Comparison of ENCODE assay signal across 9 mouse cellular contexts in genomic region chr8:116480894-116481293, GRCm38 (mm10). TPM values are rescaled to one million over a fixed set of nuclear protein-coding genes. Genes with fewer than 3 reads are reported as not detected.
DNase-seq lines count a peak whose midpoint lies in the region; ATAC-seq and TF ChIP-seq lines count a peak whose summit lies in the region.
"Had no signal": no experiment of that assay in that cellular context is flagged by ENCODE, and none has a peak within 500 bp of the region (broad histone marks: within the 10 kb centered on the region; RNA-seq: fewer than 3 reads in every experiment).

No protein-coding gene starts in this region.

- H3K4me3 ChIP-seq in spleen, adult 2 months (ENCODE audit: extremely low read depth, insufficient read depth, insufficient read length) = no peak overlapping the region
- H3K4me3 ChIP-seq in forebrain, embryonic 12.5 days (replicated peaks) = no peak overlapping the region
- no peak overlapping the region for H3K4me3 ChIP-seq in intestine, embryonic 16.5 days (ENCODE audit: low read length)
- H3K4me3 ChIP-seq: erythroblast, embryonic 14.5 days had no signal

- H3K4me2 ChIP-seq in forebrain, embryonic 12.5 days = no peak overlapping the region
- H3K4me2 ChIP-seq in intestine, embryonic 16.5 days (ENCODE audit: low read depth, low read length) = no peak overlapping the region

- H3K27me3 ChIP-seq in spleen, adult 2 months (ENCODE audit: control insufficient read depth, insufficient read depth, low read length) = no peaks in the 10 kb centered on the region
- H3K27me3 ChIP-seq in forebrain, embryonic 12.5 days = peaks cover 20% of the 10 kb centered on the region
- H3K27me3 ChIP-seq in intestine, embryonic 16.5 days (replicated peaks; ENCODE audit: control insufficient read depth, insufficient read depth, low read length) = no peaks in the 10 kb centered on the region

- no peak overlapping the region for H3K9ac ChIP-seq in forebrain, embryonic 12.5 days
- no peak overlapping the region for H3K9ac ChIP-seq in intestine, embryonic 16.5 days (ENCODE audit: low read depth, low read length)

- H3K4me1 ChIP-seq in spleen, adult 2 months (ENCODE audit: control insufficient read depth, insufficient read depth, insufficient read length) = peaks cover 8% of the 10 kb centered on the region; the same call in 1 of the 2 replicates
- peaks cover 4% of the 10 kb centered on the region for H3K4me1 ChIP-seq in forebrain, embryonic 12.5 days
- no peaks in the 10 kb centered on the region for H3K4me1 ChIP-seq in intestine, embryonic 16.5 days (ENCODE audit: control insufficient read depth, insufficient read depth, low read length)

- WGBS in spleen, adult 2 months = 21% methylated on average over 7 of the region's 7 CpGs
- WGBS in forebrain, embryonic 12.5 days = 28% methylated on average over 7 of the region's 7 CpGs
- WGBS in intestine, embryonic 16.5 days = 15% methylated on average over 7 of the region's 7 CpGs

- H3K9me3 ChIP-seq in forebrain, embryonic 12.5 days = no peaks in the 10 kb centered on the region
- H3K9me3 ChIP-seq in intestine, embryonic 16.5 days (ENCODE audit: control insufficient read depth, low read length) = no peaks in the 10 kb centered on the region

- no peak overlapping the region for H3K27ac ChIP-seq in spleen, adult 2 months (ENCODE audit: insufficient read depth, low read length)
- H3K27ac ChIP-seq in forebrain, embryonic 12.5 days = no peak overlapping the region
- H3K27ac ChIP-seq in intestine, embryonic 16.5 days (ENCODE audit: low read length) = no peak overlapping the region

- intact Hi-C loops in left cerebral cortex, postnatal 36 days (cut with DNase I) = loop anchor here (5.0 to 10.0 kb wide), 2 partner anchors 274 to 391 kb away; no protein-coding TSS in a partner anchor

- no peak for TF ChIP-seq POLR2A in spleen, adult 2 months (IDR thresholded peaks at IDR 0.05; ENCODE audit: low read depth, low read length)

- ATAC-seq in forebrain, embryonic 12.5 days (ENCODE audit: low FRiP score) = peak; percentile 36; the same call in 1 of the 2 replicates
- peak; percentile 52; the same call in 1 of the 2 replicates for ATAC-seq in intestine, embryonic 16.5 days

- TF ChIP-seq CTCF in spleen, adult 2 months (IDR thresholded peaks at IDR 0.05; ENCODE audit: extremely low read depth, insufficient read depth, insufficient read length, insufficient replicate concordance) = peak; percentile 83; the same call in 1 of the 2 replicates

- peak; percentile 35 to 58 for DNase-seq in spleen, adult 2 months (ENCODE audit: low read depth in 1 of 2, low spot score in 2 of 2)
- DNase-seq in spleen, adult 12 weeks (ENCODE audit: low spot score) = no peak
- peak; percentile 87 for DNase-seq in brain, adult 2 months (ENCODE audit: low read depth, low spot score)
- peak; percentile 38 to 49 for DNase-seq in left cerebral cortex, postnatal 36 days (ENCODE audit: low spot score in 2 of 2)
- peak; percentile 79 for DNase-seq in naive thymus-derived CD4-positive, alpha-beta T cell, adult 2 months (ENCODE audit: low read depth)
- DNase-seq in thymus, postnatal 10 days (ENCODE audit: low spot score in 2 of 2) = peak; percentile 28 to 79

- H3K36me3 ChIP-seq in spleen, adult 2 months (ENCODE audit: control insufficient read depth, insufficient read depth, low read length) = no peaks in the 10 kb centered on the region
- no peaks in the 10 kb centered on the region for H3K36me3 ChIP-seq in forebrain, embryonic 12.5 days (replicated peaks)
- no peaks in the 10 kb centered on the region for H3K36me3 ChIP-seq in intestine, embryonic 16.5 days (ENCODE audit: control insufficient read depth, insufficient read depth, low read length)

RNA-seq across cellular contexts. Expression of gene Dynlrb2, which starts 23.9 kb away (rescaled TPM):
- polyA plus RNA-seq in spleen, adult 2 months (2012; rRNA removed) = not detected in 2 replicates
- 4.6 and 9.8 TPM in 2 replicates for polyA plus RNA-seq in forebrain, embryonic 12.5 days (2016; fragmentation: Nextera tagmentation; extraction: Ambion mirVana)
- not detected in 2 replicates for polyA plus RNA-seq in intestine, embryonic 16.5 days (2015; fragmentation: Nextera tagmentation; extraction: Ambion mirVana)
- total RNA-seq in left cerebral cortex, postnatal 36 days (2021) = 1 to 10 TPM; 2.3 TPM
- polyA plus RNA-seq: erythroblast, embryonic 14.5 days had no signal
